Mouse (Mus musculus) limb, embryonic 14.5 days (tissue): ENCODE measurements around the gene Awat1. TPM values are rescaled to one million over a fixed set of nuclear protein-coding genes. Genes with fewer than 3 reads are reported as not detected.

Source experiments
- ATAC-seq: fragments of 200-750 bp; cut with Nextera tagmentation; 2 replicates; pipeline ENCODE4 v1.8.0; 2017; ENCODE audit warnings: low read depth, moderate number of reproducible peaks, moderate TSS enrichment; ENCODE audit not compliant: low FRiP score
- DNase-seq: peaks from one replicate; pipeline ENCODE4 v3.0.0-alpha.2; 2015; ENCODE audit warnings: low spot score
- H3K27ac ChIP-seq: fragments of 300-500 bp; sonication (generic); replicated peaks from 2 replicates; pipeline ENCODE4 v1.5.1; 2014; ENCODE audit warnings: low read depth, mild to moderate bottlenecking, low read length, moderate library complexity, mixed read lengths
- H3K27me3 ChIP-seq: fragments of 300-500 bp; sonication (generic); 2 replicates; pipeline ENCODE4 v1.6.1; 2014; ENCODE audit warnings: low read length, mixed read lengths; ENCODE audit not compliant: control insufficient read depth, insufficient read depth
- H3K36me3 ChIP-seq: fragments of 300-500 bp; sonication (generic); 2 replicates; pipeline ENCODE4 v1.6.1; 2014; ENCODE audit warnings: mild to moderate bottlenecking, low read length, moderate library complexity, mixed read lengths; ENCODE audit not compliant: control insufficient read depth, insufficient read depth
- H3K4me1 ChIP-seq: fragments of 300-500 bp; sonication (generic); 2 replicates; pipeline ENCODE4 v1.6.1; 2014; ENCODE audit warnings: antibody characterized with exemption, low read length, mixed read lengths; ENCODE audit not compliant: control insufficient read depth, insufficient read depth
- H3K4me2 ChIP-seq: fragments of 300-500 bp; sonication (generic); replicated peaks from 2 replicates; pipeline ENCODE4 v1.6.1; 2014; ENCODE audit warnings: low read depth, mild to moderate bottlenecking, low read length, moderate library complexity; ENCODE audit not compliant: severe bottlenecking
- H3K4me3 ChIP-seq: fragments of 300-500 bp; sonication (generic); replicated peaks from 2 replicates; pipeline ENCODE4 v1.5.1; 2014; ENCODE audit warnings: low read length
- H3K9ac ChIP-seq: fragments of 300-500 bp; sonication (generic); 2 replicates; pipeline ENCODE4 v1.6.1; 2014; ENCODE audit warnings: mild to moderate bottlenecking, low read depth, low read length, moderate library complexity; ENCODE audit not compliant: severe bottlenecking
- H3K9me3 ChIP-seq: fragments of 300-500 bp; sonication (generic); 2 replicates; pipeline ENCODE4 v1.6.1; 2016; ENCODE audit warnings: low read length; ENCODE audit not compliant: control insufficient read depth
- POLR2A ChIP-seq: fragments of 200-500 bp; IDR thresholded peaks from 2 replicates; pipeline ENCODE4 v1.8.0; 2012; ENCODE audit warnings: inconsistent platforms, mild to moderate bottlenecking, moderate library complexity, borderline replicate concordance; ENCODE audit not compliant: insufficient read depth, insufficient read length; ENCODE audit errors: extremely low read depth
- WGBS: fragments of 180-500 bp; shearing (Covaris S2); extraction: QIAGEN DNeasy Blood & Tissue Kit; methylation state at CpG from one replicate; pipeline ENCODE4 v1.1.7; 2014; 5-methylcytosine and 5-hydroxymethylcytosine counted together
- polyA plus RNA-seq, 2 experiments: library from polyadenylated mRNA; depleted of rRNA in 1 of 2; stranded (reverse) in 1 of 2; unstranded in 1 of 2; fragments of >200 nt; fragmentation: Nextera tagmentation in 1 of 2; extraction: Ambion mirVana in 1 of 2; gene quantifications; 2 replicates each; pipeline versions ENCODE4 v1.2.1 to v1.2.3; 2012 to 2014

Gene Awat1
- polyA plus RNA-seq, 2 experiments: not detected

- Histone ChIP-seq H3K27ac (no peak overlapping the region), H3K4me1 (no peaks in the 10 kb centered on the region), H3K4me2 (peak overlapping the region; percentile 63), H3K27me3 (no peaks in the 10 kb centered on the region), H3K9me3 (no peaks in the 10 kb centered on the region), H3K4me3 (peak overlapping the region; percentile 53), H3K9ac (peak overlapping the region; percentile 66), H3K36me3 (peaks cover 8% of the 10 kb centered on the region)
- WGBS: 32% methylated on average over 7 of the region's 7 CpGs
- DNase-seq (no peak), ATAC-seq (no peak)
- TF ChIP-seq POLR2A: no peak
Measured at GRCm38 (mm10) chrX:100625146-100625545, 53.1 kb downstream of the Awat1 start.

GRCm38 (mm10) chrX:100625546-100625801 lies 53.4 kb downstream of the Awat1 start, which contains the start of gene Kif4:
TSS of gene Kif4 (plus strand) at chrX:100625737.
- H3K4me2 ChIP-seq: peak within 1 kb of the TSS; percentile 63
- no peaks in the 10 kb centered on the region for H3K9me3 ChIP-seq
- H3K4me3 ChIP-seq: peak within 1 kb of the TSS; percentile 53
- no peak for TF ChIP-seq POLR2A
- peak within 1 kb of the TSS; percentile 61 for H3K27ac ChIP-seq
- ATAC-seq: no peak
- no peaks in the 10 kb centered on the region for H3K27me3 ChIP-seq
- peaks cover 8% of the 10 kb centered on the region for H3K36me3 ChIP-seq
- peak within 1 kb of the TSS; percentile 66 for H3K9ac ChIP-seq
- no peaks in the 10 kb centered on the region for H3K4me1 ChIP-seq
- no peak for DNase-seq
- WGBS: 28% methylated on average over 3 of the region's 3 CpGs

GRCm38 (mm10) chrX:100625802-100626793 lies 54.0 kb downstream of the Awat1 start, which contains the start of gene Pdzd11:
TSS of gene Pdzd11 (minus strand) at chrX:100626568.
- Histone ChIP-seq H3K4me2 (peak within 1 kb of the TSS; percentile 63), H3K27ac (peak within 1 kb of the TSS; percentile 61), H3K9ac (peak within 1 kb of the TSS; percentile 66), H3K4me3 (peak within 1 kb of the TSS; percentile 53), H3K36me3 (peaks cover 8% of the 10 kb centered on the region), H3K4me1 (no peaks in the 10 kb centered on the region), H3K27me3 (no peaks in the 10 kb centered on the region), H3K9me3 (no peaks in the 10 kb centered on the region)
- ATAC-seq (peak; percentile 99), DNase-seq (peak; percentile 93)
- TF ChIP-seq POLR2A: peak; percentile 59; the same call in 1 of the 2 replicates
- WGBS: 20% methylated on average over 58 of the region's 62 CpGs

Other genes starting within 250 kb of the Awat1 start
- gene Otud6a, start 143.2 kb upstream of the Awat1 start, polyA plus RNA-seq (2012; rRNA removed): not detected in 2 replicates
- not detected in 2 replicates for gene Otud6a, start 143.2 kb upstream of the Awat1 start, polyA plus RNA-seq (2014; fragmentation: Nextera tagmentation; extraction: Ambion mirVana)
- 1.1 TPM in 2 replicates for gene Awat2, start 129.5 kb upstream of the Awat1 start, polyA plus RNA-seq (2012; rRNA removed)
- gene Awat2, start 129.5 kb upstream of the Awat1 start, polyA plus RNA-seq (2014; fragmentation: Nextera tagmentation; extraction: Ambion mirVana): 0.81 and 0.88 TPM in 2 replicates
- gene Igbp1, start 78.0 kb upstream of the Awat1 start, polyA plus RNA-seq (2012; rRNA removed): 50.5 and 65.3 TPM in 2 replicates
- gene Igbp1, start 78.0 kb upstream of the Awat1 start, polyA plus RNA-seq (2014; fragmentation: Nextera tagmentation; extraction: Ambion mirVana): 43.3 and 45.3 TPM in 2 replicates
- not detected in 2 replicates for gene Dgat2l6, start 47.4 kb upstream of the Awat1 start, polyA plus RNA-seq (2012; rRNA removed)
- not detected in 2 replicates for gene Dgat2l6, start 47.4 kb upstream of the Awat1 start, polyA plus RNA-seq (2014; fragmentation: Nextera tagmentation; extraction: Ambion mirVana)
- 0.03 and 0.04 TPM in 2 replicates for gene P2ry4, start 22.6 kb downstream of the Awat1 start, polyA plus RNA-seq (2012; rRNA removed)
- 0.06 TPM in 1 of 2 replicates, not detected in the other for gene P2ry4, start 22.6 kb downstream of the Awat1 start, polyA plus RNA-seq (2014; fragmentation: Nextera tagmentation; extraction: Ambion mirVana)
- gene Arr3, start 33.2 kb downstream of the Awat1 start, polyA plus RNA-seq (2012; rRNA removed): not detected in 2 replicates
- not detected in 2 replicates for gene Arr3, start 33.2 kb downstream of the Awat1 start, polyA plus RNA-seq (2014; fragmentation: Nextera tagmentation; extraction: Ambion mirVana)
- 10.9 and 17.6 TPM in 2 replicates for gene Kif4, start 53.5 kb downstream of the Awat1 start, polyA plus RNA-seq (2012; rRNA removed)
- gene Kif4, start 53.5 kb downstream of the Awat1 start, polyA plus RNA-seq (2014; fragmentation: Nextera tagmentation; extraction: Ambion mirVana): 21.1 and 24.8 TPM in 2 replicates
- 45.6 and 57.3 TPM in 2 replicates for gene Pdzd11, start 54.3 kb downstream of the Awat1 start, polyA plus RNA-seq (2012; rRNA removed)
- gene Pdzd11, start 54.3 kb downstream of the Awat1 start, polyA plus RNA-seq (2014; fragmentation: Nextera tagmentation; extraction: Ambion mirVana): 112 and 119 TPM in 2 replicates
- 11.6 and 13.2 TPM in 2 replicates for gene Gdpd2, start 157.6 kb downstream of the Awat1 start, polyA plus RNA-seq (2012; rRNA removed)
- 5.6 and 6.9 TPM in 2 replicates for gene Gdpd2, start 157.6 kb downstream of the Awat1 start, polyA plus RNA-seq (2014; fragmentation: Nextera tagmentation; extraction: Ambion mirVana)
- gene Dlg3, start 195.5 kb downstream of the Awat1 start, polyA plus RNA-seq (2012; rRNA removed): 24.9 and 27.5 TPM in 2 replicates
- gene Dlg3, start 195.5 kb downstream of the Awat1 start, polyA plus RNA-seq (2014; fragmentation: Nextera tagmentation; extraction: Ambion mirVana): 4.2 and 5.1 TPM in 2 replicates